Mouse (Mus musculus) lung, postnatal 0 days (tissue): Measurements from ENCODE around the gene Znrf1. TPM values are rescaled to one million over a fixed set of nuclear protein-coding genes. Genes with fewer than 3 reads are reported as not detected.

Source experiments
- ATAC-seq: fragments of 200-750 bp; cut with Nextera tagmentation; 2 replicates; pipeline ENCODE4 v1.8.0; 2017; ENCODE audit warnings: moderate library complexity
- DNase-seq: peaks from one replicate; pipeline ENCODE4 v3.0.0-alpha.2; 2016; ENCODE audit warnings: low spot score
- H3K27ac ChIP-seq: fragments of 300-500 bp; sonication (generic); 2 replicates; pipeline ENCODE4 v1.5.1; 2014; ENCODE audit warnings: antibody characterized with exemption, mild to moderate bottlenecking, low read length, mixed read lengths
- H3K27me3 ChIP-seq: fragments of 300-500 bp; sonication (generic); replicated peaks from 2 replicates; pipeline ENCODE4 v1.6.1; 2014; ENCODE audit warnings: low read length, mixed read lengths; ENCODE audit not compliant: insufficient read depth
- H3K36me3 ChIP-seq: fragments of 300-500 bp; sonication (generic); 2 replicates; pipeline ENCODE4 v1.6.1; 2014; ENCODE audit warnings: low read length, mixed read lengths; ENCODE audit not compliant: insufficient read depth
- H3K4me1 ChIP-seq: fragments of 300-500 bp; sonication (generic); 2 replicates; pipeline ENCODE4 v1.6.1; 2014; ENCODE audit warnings: antibody characterized with exemption, low read depth, low read length, mixed read lengths; ENCODE audit not compliant: insufficient read depth
- H3K4me2 ChIP-seq: fragments of 300-500 bp; sonication (generic); replicated peaks from 2 replicates; pipeline ENCODE4 v1.6.1; 2014; ENCODE audit warnings: low read depth, mild to moderate bottlenecking, low read length, moderate library complexity, mixed read lengths
- H3K4me3 ChIP-seq: fragments of 300-500 bp; sonication (generic); 2 replicates; pipeline ENCODE4 v1.5.1; 2014; ENCODE audit warnings: low read depth, low read length
- H3K9ac ChIP-seq: fragments of 300-500 bp; sonication (generic); replicated peaks from 2 replicates; pipeline ENCODE4 v1.6.1; 2014; ENCODE audit warnings: low read depth, mild to moderate bottlenecking
- H3K9me3 ChIP-seq: fragments of 300-500 bp; sonication (generic); 2 replicates; pipeline ENCODE4 v1.6.1; 2016; ENCODE audit warnings: low read length, mixed read lengths
- CTCF ChIP-seq: IDR thresholded peaks from 2 replicates; pipeline ENCODE4 v1.5.1; 2016; ENCODE audit warnings: antibody characterized with exemption, mild to moderate bottlenecking
- EP300 ChIP-seq: IDR thresholded peaks from 2 replicates; pipeline ENCODE4 v1.6.1; 2016; ENCODE audit warnings: antibody characterized with exemption, mild to moderate bottlenecking, control low read depth
- WGBS: fragments of 180-500 bp; shearing (Covaris S2); extraction: QIAGEN DNeasy Blood & Tissue Kit; methylation state at CpG from one replicate; pipeline ENCODE4 v1.1.7; 2014; 5-methylcytosine and 5-hydroxymethylcytosine counted together
- polyA plus RNA-seq: library from polyadenylated mRNA; unstranded; fragments of >200 nt; fragmentation: Nextera tagmentation; extraction: Ambion mirVana; gene quantifications from 2 replicates; pipeline ENCODE4 v1.2.1, GENCODE M21; 2015

Gene Znrf1
- polyA plus RNA-seq, 1 experiment from 2014 or later = 24.5 TPM

GRCm38 (mm10) chr8:111538194-111538593, 2.3 kb downstream of the Znrf1 start:
- H3K9me3 ChIP-seq = no peaks in the 10 kb centered on the region
- TF ChIP-seq CTCF (no peak), EP300 (no peak)
- H3K27me3 ChIP-seq = no peaks in the 10 kb centered on the region
- no peaks in the 10 kb centered on the region for H3K36me3 ChIP-seq
- H3K9ac ChIP-seq = peak overlapping the region; percentile 16; the same call in 1 of the 2 replicates
- ATAC-seq (no peak), DNase-seq (peak; percentile 52)
- H3K4me2 ChIP-seq = peak overlapping the region; percentile 91
- peaks cover 10% of the 10 kb centered on the region for H3K4me1 ChIP-seq
- peak overlapping the region; percentile 85 for H3K4me3 ChIP-seq
- H3K27ac ChIP-seq = peak overlapping the region; percentile 27
- WGBS = 4% methylated on average over 2 of the region's 2 CpGs

GRCm38 (mm10) chr8:111539422-111540076, 3.7 kb downstream of the Znrf1 start:
- DNase-seq (peak; percentile 31), ATAC-seq (no peak)
- Histone ChIP-seq H3K36me3 (no peaks in the 10 kb centered on the region), H3K4me1 (peaks cover 10% of the 10 kb centered on the region), H3K4me2 (peak overlapping the region; percentile 32), H3K9me3 (no peaks in the 10 kb centered on the region), H3K27me3 (no peaks in the 10 kb centered on the region), H3K9ac (no peak overlapping the region), H3K4me3 (peak overlapping the region; percentile 10), H3K27ac (no peak overlapping the region)
- TF ChIP-seq EP300 (no peak), CTCF (no peak)
- 48% methylated on average over 10 of the region's 10 CpGs for WGBS

- no peak for ATAC-seq
- Histone ChIP-seq H3K27ac (no peak overlapping the region), H3K27me3 (no peaks in the 10 kb centered on the region), H3K9ac (no peak overlapping the region), H3K4me1 (peaks cover 10% of the 10 kb centered on the region), H3K4me2 (no peak overlapping the region), H3K36me3 (no peaks in the 10 kb centered on the region), H3K4me3 (no peak overlapping the region), H3K9me3 (no peaks in the 10 kb centered on the region)
- DNase-seq = no peak
- 92% methylated on average over 9 of the region's 9 CpGs for WGBS
- TF ChIP-seq CTCF (0 out of 2 replicates have a peak, but pooled peaks have one; percentile 10), EP300 (no peak)
Observed at GRCm38 (mm10) chr8:111543712-111544380, 7.9 kb downstream of the Znrf1 start.

GRCm38 (mm10) chr8:111545406-111546156, 9.7 kb downstream of the Znrf1 start:
- ATAC-seq = no peak
- no peaks in the 10 kb centered on the region for H3K9me3 ChIP-seq
- no peaks in the 10 kb centered on the region for H3K36me3 ChIP-seq
- no peak overlapping the region for H3K4me3 ChIP-seq
- 68% methylated on average over 8 of the region's 8 CpGs for WGBS
- no peak overlapping the region for H3K9ac ChIP-seq
- TF ChIP-seq EP300 (no peak), CTCF (no peak)
- H3K27me3 ChIP-seq = no peaks in the 10 kb centered on the region
- no peaks in the 10 kb centered on the region; the same call in none of the 2 replicates for H3K4me1 ChIP-seq
- no peak for DNase-seq
- no peak overlapping the region for H3K4me2 ChIP-seq
- no peak overlapping the region for H3K27ac ChIP-seq

- Histone ChIP-seq H3K9ac (no peak overlapping the region), H3K4me2 (no peak overlapping the region), H3K4me3 (no peak overlapping the region), H3K36me3 (no peaks in the 10 kb centered on the region), H3K4me1 (no peaks in the 10 kb centered on the region), H3K27ac (no peak overlapping the region), H3K27me3 (no peaks in the 10 kb centered on the region), H3K9me3 (no peaks in the 10 kb centered on the region)
- WGBS = 92% methylated on average over 3 of the region's 3 CpGs
- ATAC-seq = no peak
- TF ChIP-seq EP300 (no peak), CTCF (no peak)
- DNase-seq = no peak
Observed at GRCm38 (mm10) chr8:111547144-111547543, 11.2 kb downstream of the Znrf1 start.

GRCm38 (mm10) chr8:111548201-111548600, 12.3 kb downstream of the Znrf1 start:
- no peaks in the 10 kb centered on the region for H3K4me1 ChIP-seq
- no peak overlapping the region for H3K9ac ChIP-seq
- TF ChIP-seq CTCF (no peak), EP300 (no peak)
- 71% methylated on average over 6 of the region's 6 CpGs for WGBS
- H3K9me3 ChIP-seq = no peaks in the 10 kb centered on the region
- no peak overlapping the region for H3K4me2 ChIP-seq
- H3K27ac ChIP-seq = no peak overlapping the region
- no peak for DNase-seq
- H3K4me3 ChIP-seq = no peak overlapping the region
- ATAC-seq = peak; percentile 54; the same call in 1 of the 2 replicates
- no peaks in the 10 kb centered on the region for H3K36me3 ChIP-seq
- H3K27me3 ChIP-seq = no peaks in the 10 kb centered on the region
